Mouse (Mus musculus) T-helper 2 cell (primary cell): ENCODE data around the gene Rft1.
"Not testable (repeated sequence)": the region's sequence is repeated elsewhere in the genome, so short reads cannot be mapped to it uniquely, and the experiment has no call there.

Experiments used
- in situ Hi-C: fragments of 300-600 bp; cut with MboI, MseI; formaldehyde crosslinking; loops from one replicate; pipeline ENCODE4 v1.15.1; 2025; ENCODE audit warnings: high pct_unique_total_duplicates

Gene Rft1

DNA sequence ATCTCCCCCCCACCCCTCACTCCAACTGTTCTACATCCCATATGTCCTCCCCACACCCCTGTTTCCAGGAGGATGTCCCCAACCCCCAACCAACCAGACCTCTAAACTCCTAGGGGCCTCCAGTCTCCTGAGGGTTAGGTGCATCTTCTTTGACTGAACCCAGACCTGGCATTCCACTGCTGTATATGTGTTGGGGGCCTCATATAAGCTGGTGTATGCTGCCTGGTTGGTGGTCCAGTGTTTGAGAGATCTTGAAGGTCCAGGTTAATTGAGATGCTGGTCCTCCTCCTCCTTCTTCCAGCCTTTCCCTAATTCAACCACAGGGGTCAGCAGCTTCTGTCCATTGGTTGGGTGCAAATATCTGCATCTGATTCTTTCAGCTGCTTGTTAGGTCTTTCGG lies 64.5 kb downstream of the Rft1 start:
- in situ Hi-C loops: not testable (repeated sequence)

- in situ Hi-C loops: no loop called here
Observed at GRCm38 (mm10) chr14:30719514-30719913, 65.4 kb downstream of the Rft1 start.

DNA sequence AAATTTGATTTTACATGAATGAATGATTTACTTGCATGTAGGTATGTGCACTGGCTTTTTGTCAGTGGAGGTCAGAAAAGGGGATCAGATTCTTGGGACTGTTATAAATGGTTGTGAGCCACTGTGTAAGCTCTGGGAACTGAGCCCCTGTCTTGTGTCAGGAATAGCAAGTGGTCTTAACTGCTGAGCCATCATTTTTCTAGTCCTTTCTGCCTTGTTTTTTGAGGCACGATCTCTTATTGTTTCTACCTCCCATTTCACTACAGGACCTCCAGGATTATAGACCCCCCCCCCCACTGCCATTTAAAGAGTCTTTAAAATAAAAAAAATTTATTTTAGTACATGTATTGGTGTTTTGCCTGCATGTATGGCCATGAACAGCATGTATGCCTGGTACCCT lies 67.7 kb downstream of the Rft1 start:
- in situ Hi-C loops: no loop called here

GRCm38 (mm10) chr14:30722406-30722805 lies 68.2 kb downstream of the Rft1 start:
- in situ Hi-C loops: no loop called here

DNA sequence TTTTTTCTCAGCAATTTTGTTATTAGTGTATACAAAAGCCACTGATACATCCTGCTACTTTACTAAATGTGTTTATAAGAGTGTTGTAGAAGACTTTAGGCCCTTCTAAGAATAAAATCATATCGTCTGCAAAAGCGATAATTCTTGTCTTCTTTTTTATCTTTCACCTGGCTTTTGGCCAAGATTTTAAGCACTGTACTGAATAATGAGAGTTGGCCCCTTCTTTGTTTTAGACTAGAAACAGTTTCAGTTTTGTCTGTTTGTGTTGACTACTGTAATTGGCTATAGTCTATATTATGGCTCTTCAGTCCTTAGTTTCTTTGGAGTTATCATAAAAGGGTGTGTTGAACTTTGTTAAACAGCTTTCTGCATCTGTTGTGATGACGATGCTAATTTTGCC lies 77.7 kb downstream of the Rft1 start:
- in situ Hi-C loops: no loop called here

- in situ Hi-C loops: no loop called here
Observed at GRCm38 (mm10) chr14:30734665-30735064, 80.5 kb downstream of the Rft1 start.

GRCm38 (mm10) chr14:30735810-30736209 lies 81.7 kb downstream of the Rft1 start:
- in situ Hi-C loops: no loop called here

DNA sequence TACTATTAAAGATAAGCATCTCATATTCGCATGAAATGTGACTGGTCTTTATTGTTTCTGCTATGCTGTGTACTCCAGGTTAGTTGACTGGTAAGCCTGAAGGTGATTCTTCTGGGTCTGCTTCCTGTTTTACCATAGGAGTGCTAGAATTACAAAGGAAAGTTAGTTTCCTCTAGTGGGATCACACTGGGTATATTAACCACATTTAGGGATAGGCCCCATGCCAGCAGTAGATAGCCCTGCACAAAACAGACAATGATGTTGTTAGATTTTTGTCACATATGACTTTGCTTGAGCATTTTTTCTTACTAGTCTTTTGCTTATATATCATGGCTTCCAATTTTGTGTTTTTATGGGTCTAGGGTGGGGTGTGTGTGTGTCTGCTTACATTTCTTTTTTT lies 82.3 kb downstream of the Rft1 start:
- in situ Hi-C loops: no loop called here
